Mouse (Mus musculus): ENCODE data around the gene Fgd3. TPM values are rescaled to one million over a fixed set of nuclear protein-coding genes. Genes with fewer than 3 reads are reported as not detected.

The Fgd3 gene
- polyA plus RNA-seq, 1 experiment from 2014 or later = 0.83 TPM

GRCm38 (mm10) chr13:49213531-49213932, 106.6 kb downstream of the Fgd3 start:
- Histone ChIP-seq H3K27me3 (ENCODE audit: low read depth, poor library complexity, severe bottlenecking) (peaks cover 26% of the 10 kb centered on the region), H3K4me1 (peaks cover 53% of the 10 kb centered on the region), H3K4me3 (no peak overlapping the region), H3K9me3 (replicated peaks) (no peaks in the 10 kb centered on the region), H3K36me3 (no peaks in the 10 kb centered on the region), H3K27ac (no peak overlapping the region)
- 73% methylated on average over 4 of the region's 4 CpGs for WGBS
- no peak for DNase-seq (ENCODE audit: low spot score)

- Histone ChIP-seq H3K9me3 (replicated peaks) (no peaks in the 10 kb centered on the region), H3K4me1 (peaks cover 53% of the 10 kb centered on the region), H3K27ac (no peak overlapping the region), H3K36me3 (no peaks in the 10 kb centered on the region), H3K27me3 (ENCODE audit: low read depth, poor library complexity, severe bottlenecking) (peaks cover 24% of the 10 kb centered on the region), H3K4me3 (no peak overlapping the region)
- no peak for DNase-seq (ENCODE audit: low spot score)
- WGBS = 92% methylated on average over 4 of the region's 4 CpGs
These were observed 107.2 kb downstream of the Fgd3 start for GRCm38 (mm10) chr13:49212711-49213500.

Other genes with a start within 250 kb of the Fgd3 start
- gene Wnk2, start 172.3 kb downstream of the Fgd3 start, polyA plus RNA-seq (2016; fragmentation: Nextera tagmentation; extraction: Ambion mirVana) = 1.1 and 1.3 TPM in 2 replicates
- gene Ninj1, start 132.8 kb downstream of the Fgd3 start, polyA plus RNA-seq (2016; fragmentation: Nextera tagmentation; extraction: Ambion mirVana) = 22.2 and 23.3 TPM in 2 replicates
- 23.6 and 29.2 TPM in 2 replicates for gene Card19, start 104.3 kb downstream of the Fgd3 start, polyA plus RNA-seq (2016; fragmentation: Nextera tagmentation; extraction: Ambion mirVana)
- 0.45 and 0.51 TPM in 2 replicates for gene Susd3, start 71.6 kb downstream of the Fgd3 start, polyA plus RNA-seq (2016; fragmentation: Nextera tagmentation; extraction: Ambion mirVana)
- gene Bicd2, start 21.3 kb upstream of the Fgd3 start, polyA plus RNA-seq (2016; fragmentation: Nextera tagmentation; extraction: Ambion mirVana) = 27.0 and 31.2 TPM in 2 replicates
- gene Ippk, start 100.9 kb upstream of the Fgd3 start, polyA plus RNA-seq (2016; fragmentation: Nextera tagmentation; extraction: Ambion mirVana) = 17.3 and 21.0 TPM in 2 replicates
- gene Tes3-ps, start 173.0 kb upstream of the Fgd3 start, polyA plus RNA-seq (2016; fragmentation: Nextera tagmentation; extraction: Ambion mirVana) = 1.0 and 1.5 TPM in 2 replicates
- gene Ecm2, start 184.5 kb upstream of the Fgd3 start, polyA plus RNA-seq (2016; fragmentation: Nextera tagmentation; extraction: Ambion mirVana) = 0.21 and 0.45 TPM in 2 replicates
- 0.14 and 0.18 TPM in 2 replicates for gene Aspn, start 224.1 kb upstream of the Fgd3 start, polyA plus RNA-seq (2016; fragmentation: Nextera tagmentation; extraction: Ambion mirVana)